Mouse (Mus musculus) intestine, embryonic 14.5 days (tissue): ENCODE results near the gene Diras1. TPM values are rescaled to one million over a fixed set of nuclear protein-coding genes. Genes with fewer than 3 reads are reported as not detected.

ENCODE experiments used
- ATAC-seq: fragments of 200-750 bp; cut with Nextera tagmentation; replicated peaks from 2 replicates; pipeline ENCODE4 v1.8.0; 2017; ENCODE audit warnings: low read depth, moderate number of reproducible peaks, moderate TSS enrichment, moderate library complexity; ENCODE audit not compliant: low FRiP score, low TSS enrichment
- DNase-seq: peaks from one replicate; pipeline ENCODE4 v3.0.0-alpha.2; 2018; ENCODE audit warnings: low spot score
- H3K27ac ChIP-seq: fragments of 300-500 bp; sonication (generic); 2 replicates; pipeline ENCODE4 v1.5.1; 2014; ENCODE audit warnings: low read depth, mild to moderate bottlenecking, control low read depth
- H3K27me3 ChIP-seq: fragments of 300-500 bp; sonication (generic); replicated peaks from 2 replicates; pipeline ENCODE4 v1.6.1; 2014; ENCODE audit warnings: low read length, control low read depth; ENCODE audit not compliant: control insufficient read depth, insufficient read depth
- H3K36me3 ChIP-seq: fragments of 300-500 bp; sonication (generic); 2 replicates; pipeline ENCODE4 v1.6.1; 2014; ENCODE audit warnings: low read length, control low read depth; ENCODE audit not compliant: control insufficient read depth, insufficient read depth
- H3K4me1 ChIP-seq: fragments of 300-500 bp; sonication (generic); replicated peaks from 2 replicates; pipeline ENCODE4 v1.6.1; 2014; ENCODE audit warnings: low read length, control low read depth, mixed read lengths; ENCODE audit not compliant: control insufficient read depth, insufficient read depth
- H3K4me2 ChIP-seq: fragments of 300-500 bp; sonication (generic); 2 replicates; pipeline ENCODE4 v1.6.1; 2014; ENCODE audit warnings: low read length
- H3K4me3 ChIP-seq: fragments of 300-500 bp; sonication (generic); 2 replicates; pipeline ENCODE4 v1.5.1; 2014; ENCODE audit warnings: low read depth, low read length, control low read depth, mixed read lengths
- H3K9ac ChIP-seq: fragments of 300-500 bp; sonication (generic); 2 replicates; pipeline ENCODE4 v1.6.1; 2014; ENCODE audit warnings: mild to moderate bottlenecking, low read length
- H3K9me3 ChIP-seq: fragments of 300-500 bp; sonication (generic); 2 replicates; pipeline ENCODE4 v1.6.1; 2016; ENCODE audit warnings: low read length, control low read depth; ENCODE audit not compliant: control insufficient read depth
- WGBS: fragments of 180-500 bp; shearing (Covaris S2); extraction: QIAGEN DNeasy Blood & Tissue Kit; methylation state at CpG from one replicate; pipeline ENCODE4 v1.1.7; 2014; 5-methylcytosine and 5-hydroxymethylcytosine counted together
- polyA plus RNA-seq: library from polyadenylated mRNA; unstranded; fragments of >200 nt; fragmentation: Nextera tagmentation; extraction: Ambion mirVana; gene quantifications from 2 replicates; pipeline ENCODE4 v1.2.1, GENCODE M21; 2014

Gene Diras1
- polyA plus RNA-seq, 1 experiment from 2014 or later, result 0.65 TPM

DNA sequence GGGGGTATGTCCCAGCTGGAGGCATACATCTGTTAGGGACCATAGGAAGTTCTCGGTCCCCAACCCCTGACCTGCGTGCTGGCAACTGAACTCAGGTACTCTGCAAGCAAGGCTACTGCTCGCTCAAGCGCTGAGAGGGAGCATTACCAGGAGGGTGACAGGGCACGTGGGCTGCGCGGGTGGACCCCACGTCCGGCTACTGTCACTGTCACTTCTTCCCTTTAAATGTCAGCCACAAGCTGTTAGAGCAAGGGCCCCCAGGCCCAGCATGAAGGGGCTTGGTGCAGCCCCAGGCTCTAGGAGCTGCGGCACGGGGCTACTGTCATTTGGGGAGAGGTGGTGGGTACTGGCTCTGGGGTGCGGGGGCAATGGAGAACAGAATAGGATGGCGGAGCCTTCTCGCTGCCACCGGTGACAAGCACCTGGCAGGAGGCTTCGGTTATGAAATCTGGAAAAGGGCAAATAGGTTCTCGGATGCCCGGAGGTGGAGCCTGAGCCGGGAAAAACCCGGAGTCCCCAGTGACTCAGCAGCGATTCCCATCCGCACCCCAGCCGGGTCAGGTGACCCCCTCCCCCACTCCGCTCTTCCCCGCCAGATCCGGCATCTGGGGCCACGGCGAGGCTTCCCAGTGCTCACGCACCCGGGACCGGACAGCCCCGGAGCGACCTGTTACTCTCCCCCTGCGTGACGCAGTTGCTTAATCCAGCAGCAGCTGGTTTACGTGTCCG lies 40.1 kb downstream of the Diras1 start:
- DNase-seq, result no peak
- peaks cover 27% of the 10 kb centered on the region for H3K27me3 ChIP-seq
- H3K36me3 ChIP-seq, result no peaks in the 10 kb centered on the region
- no peak overlapping the region for H3K27ac ChIP-seq
- no peak for ATAC-seq
- H3K9ac ChIP-seq, result 0 out of 2 replicates have a peak overlapping the region, but pooled peaks have one; percentile 18
- 15% methylated on average over 31 of the region's 37 CpGs for WGBS
- no peaks in the 10 kb centered on the region for H3K9me3 ChIP-seq
- peak overlapping the region; percentile 25 for H3K4me3 ChIP-seq
- peaks cover 8% of the 10 kb centered on the region; the same call in 1 of the 2 replicates for H3K4me1 ChIP-seq
- peak overlapping the region; percentile 53 for H3K4me2 ChIP-seq

DNA sequence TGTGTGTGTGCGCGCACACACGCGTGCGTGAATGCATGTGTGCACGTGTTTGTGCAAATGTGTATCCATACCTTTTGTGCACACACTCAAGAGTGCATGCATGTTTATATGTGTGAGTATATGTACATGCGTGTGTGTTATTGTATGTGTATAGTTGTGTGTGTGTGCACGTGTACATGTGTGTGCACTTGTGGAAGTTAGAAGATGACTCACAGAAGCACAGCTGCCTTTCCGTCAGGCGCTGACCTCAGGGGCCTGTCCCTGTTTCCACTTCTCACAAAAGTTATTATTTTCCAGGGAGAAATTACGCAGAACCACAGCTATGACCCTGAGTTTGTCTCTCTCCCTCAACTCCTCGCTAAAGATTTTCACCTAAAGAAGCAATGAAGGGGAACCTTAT lies 41.2 kb downstream of the Diras1 start:
- H3K27me3 ChIP-seq, result peaks cover 27% of the 10 kb centered on the region
- ATAC-seq (no peak), DNase-seq (no peak)
- no peak overlapping the region for H3K9ac ChIP-seq
- no peak overlapping the region for H3K4me2 ChIP-seq
- H3K9me3 ChIP-seq, result no peaks in the 10 kb centered on the region
- no peak overlapping the region for H3K27ac ChIP-seq
- 87% methylated on average over 12 of the region's 12 CpGs for WGBS
- no peaks in the 10 kb centered on the region for H3K36me3 ChIP-seq
- no peak overlapping the region for H3K4me3 ChIP-seq
- peaks cover 8% of the 10 kb centered on the region; the same call in 1 of the 2 replicates for H3K4me1 ChIP-seq

DNA sequence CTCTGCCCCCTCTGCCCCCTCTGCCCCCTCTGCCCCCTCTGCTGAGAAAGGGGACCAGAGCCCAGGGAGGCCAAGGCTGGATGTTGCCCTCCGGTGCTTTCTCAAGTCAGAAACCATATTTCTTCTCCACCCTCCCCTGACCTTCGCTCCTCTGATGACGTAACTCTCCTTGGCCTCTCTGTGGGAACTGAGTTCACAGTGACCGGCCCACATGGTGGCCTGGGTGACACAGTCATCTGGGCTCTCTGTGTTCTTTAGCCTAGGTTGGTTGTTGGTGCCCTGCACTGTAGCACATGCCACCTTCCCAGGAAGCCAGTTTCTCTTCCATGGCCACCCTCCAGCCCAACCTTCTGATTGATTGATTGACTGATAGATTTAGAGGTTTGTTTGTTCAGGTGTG lies 43.1 kb downstream of the Diras1 start:
- no peaks in the 10 kb centered on the region for H3K36me3 ChIP-seq
- peaks cover 4% of the 10 kb centered on the region; the same call in 1 of the 2 replicates for H3K4me1 ChIP-seq
- no peak overlapping the region for H3K27ac ChIP-seq
- no peaks in the 10 kb centered on the region for H3K9me3 ChIP-seq
- 56% methylated on average over 4 of the region's 4 CpGs for WGBS
- H3K4me3 ChIP-seq, result no peak overlapping the region
- H3K9ac ChIP-seq, result no peak overlapping the region
- DNase-seq (no peak), ATAC-seq (no peak)
- peaks cover 24% of the 10 kb centered on the region for H3K27me3 ChIP-seq
- no peak overlapping the region for H3K4me2 ChIP-seq

DNA sequence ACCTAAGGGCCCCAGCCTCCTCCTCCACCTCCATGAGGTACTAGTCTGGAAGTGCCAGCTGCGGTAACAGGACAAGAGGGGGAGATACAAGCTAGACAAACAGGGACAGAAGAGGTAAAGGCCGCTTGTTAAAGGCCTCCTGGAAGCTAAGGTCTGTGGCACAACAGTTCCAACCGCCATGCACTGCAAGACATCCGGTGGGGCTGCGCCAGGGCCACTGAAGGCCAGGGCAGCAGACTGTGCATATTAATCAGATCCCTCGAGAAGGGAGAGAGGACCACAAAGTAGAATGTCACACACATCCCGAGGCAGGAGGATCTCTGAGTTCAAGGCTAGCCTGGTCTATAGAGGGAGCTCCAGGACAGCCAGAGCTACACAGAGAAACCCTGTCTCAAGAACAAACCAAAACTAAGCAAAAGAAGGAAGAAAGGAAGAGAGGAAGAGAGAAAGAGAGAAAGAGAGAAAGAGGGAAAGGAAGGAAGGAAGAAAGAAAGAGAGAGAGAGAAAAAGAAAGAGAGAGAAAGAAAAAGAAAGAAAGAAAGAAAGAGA lies 43.8 kb downstream of the Diras1 start:
- H3K36me3 ChIP-seq, result no peaks in the 10 kb centered on the region
- no peak overlapping the region for H3K4me3 ChIP-seq
- peaks cover 24% of the 10 kb centered on the region for H3K27me3 ChIP-seq
- H3K4me1 ChIP-seq, result peaks cover 4% of the 10 kb centered on the region; the same call in 1 of the 2 replicates
- DNase-seq (no peak), ATAC-seq (no peak)
- H3K9me3 ChIP-seq, result no peaks in the 10 kb centered on the region
- no peak overlapping the region for H3K9ac ChIP-seq
- no peak overlapping the region for H3K27ac ChIP-seq
- 62% methylated on average over 7 of the region's 7 CpGs for WGBS
- no peak overlapping the region for H3K4me2 ChIP-seq

DNA sequence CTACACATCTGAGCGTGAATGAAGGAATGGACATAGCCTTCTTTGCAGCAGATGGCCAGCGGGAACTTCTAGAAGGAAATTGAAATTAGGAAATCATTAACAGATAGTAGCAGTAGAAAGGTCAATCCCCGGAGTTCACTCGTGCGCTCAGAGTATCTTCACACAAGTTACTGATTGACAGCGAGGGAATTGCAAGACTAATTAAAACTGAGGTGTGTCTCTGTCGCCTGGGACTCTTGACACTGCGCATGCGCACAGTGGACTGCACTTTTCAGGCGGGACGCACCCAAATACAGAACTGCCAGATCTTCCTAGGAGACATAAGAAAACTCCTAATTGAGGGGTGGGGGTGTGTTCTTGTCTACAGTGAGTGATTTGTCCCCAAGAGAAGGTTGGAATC lies 50.0 kb downstream of the Diras1 start:
- H3K9ac ChIP-seq, result no peak overlapping the region
- DNase-seq (peak; percentile 71), ATAC-seq (peak; percentile 62; the same call in 1 of the 2 replicates)
- H3K27me3 ChIP-seq, result no peaks in the 10 kb centered on the region
- no peak overlapping the region; the same call in 1 of the 2 replicates for H3K27ac ChIP-seq
- peaks cover 22% of the 10 kb centered on the region for H3K4me1 ChIP-seq
- no peaks in the 10 kb centered on the region for H3K36me3 ChIP-seq
- 74% methylated on average over 11 of the region's 11 CpGs for WGBS
- peaks cover 4% of the 10 kb centered on the region; the same call in 1 of the 2 replicates for H3K9me3 ChIP-seq
- no peak overlapping the region for H3K4me3 ChIP-seq
- H3K4me2 ChIP-seq, result no peak overlapping the region

DNA sequence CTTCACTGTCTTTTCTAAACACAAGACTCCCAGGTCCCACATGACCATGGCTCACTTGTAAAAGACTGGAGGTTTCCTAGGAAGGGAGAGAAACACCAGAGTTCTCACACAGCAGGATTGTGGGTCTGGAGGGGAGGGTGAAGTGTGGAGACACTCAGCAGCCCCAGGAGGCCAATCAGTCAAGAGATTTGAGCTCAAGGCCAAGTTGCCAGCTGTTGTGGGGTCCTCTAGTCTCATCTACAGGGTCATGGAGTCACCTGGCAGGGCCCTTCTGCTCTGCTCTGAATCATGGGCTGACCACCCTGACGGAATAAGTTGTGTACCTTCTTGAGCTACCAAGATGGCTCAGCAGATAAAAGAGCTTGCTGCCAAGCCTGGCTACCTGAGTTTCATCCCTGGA lies 51.7 kb downstream of the Diras1 start:
- WGBS, result 79% methylated on average over 1 of the region's 1 CpGs
- no peak for ATAC-seq
- H3K9me3 ChIP-seq, result peaks cover 4% of the 10 kb centered on the region; the same call in 1 of the 2 replicates

DNA sequence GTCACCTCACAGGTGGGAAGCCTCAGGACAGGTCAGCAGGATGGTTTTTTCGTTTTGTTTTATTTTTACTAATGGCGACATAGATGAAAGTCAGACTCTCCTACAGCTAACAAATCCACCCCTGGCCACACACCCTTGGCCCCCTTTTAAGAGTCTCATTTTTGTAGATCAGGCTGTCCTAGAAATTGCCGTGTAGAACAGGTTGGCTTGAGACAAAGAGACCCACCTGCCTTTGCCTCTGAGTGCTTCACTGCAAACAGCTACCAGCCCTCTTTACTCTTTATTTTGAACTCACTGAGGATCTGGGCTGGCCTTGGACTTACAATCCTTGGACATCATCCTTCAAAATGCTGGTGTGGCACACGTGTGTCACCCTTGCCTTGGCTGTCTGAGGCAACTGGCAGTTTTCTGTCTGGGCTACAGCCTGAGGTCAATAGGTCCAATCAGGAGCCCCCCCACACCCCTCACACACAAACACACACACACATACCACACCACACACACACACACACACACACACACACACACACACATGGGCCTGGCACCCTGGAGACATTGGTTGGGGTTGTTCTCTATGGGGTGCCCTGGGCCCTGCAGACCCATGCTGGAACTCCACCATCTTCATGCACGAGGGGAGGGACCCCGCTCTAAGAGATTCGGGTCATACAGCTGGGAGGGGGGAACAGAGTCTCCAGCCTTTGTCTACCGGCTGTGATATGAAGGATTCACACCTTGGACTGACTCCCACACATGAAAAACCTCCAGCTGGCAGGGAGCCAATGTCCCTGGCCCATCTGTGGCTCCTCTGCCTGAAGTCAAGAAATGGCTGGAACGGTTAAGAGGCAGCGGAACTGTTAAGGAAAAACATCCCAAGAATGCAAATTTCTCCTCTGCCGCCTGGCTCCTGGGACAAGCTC lies 53.1 kb downstream of the Diras1 start:
- no peaks in the 10 kb centered on the region for H3K27me3 ChIP-seq
- H3K27ac ChIP-seq, result peak overlapping the region; percentile 30; the same call in 1 of the 2 replicates
- no peaks in the 10 kb centered on the region for H3K36me3 ChIP-seq
- no peak overlapping the region for H3K9ac ChIP-seq
- no peak overlapping the region for H3K4me2 ChIP-seq
- DNase-seq, result no peak
- WGBS, result 39% methylated on average over 11 of the region's 11 CpGs
- no peak for ATAC-seq
- H3K9me3 ChIP-seq, result peaks cover 4% of the 10 kb centered on the region; the same call in 1 of the 2 replicates
- peaks cover 24% of the 10 kb centered on the region for H3K4me1 ChIP-seq
- H3K4me3 ChIP-seq, result no peak overlapping the region

More for the DNA sequence above, 51.7 kb downstream of the Diras1 start:
- no peaks in the 10 kb centered on the region for H3K36me3 ChIP-seq
- H3K27ac ChIP-seq, result no peak overlapping the region
- H3K4me3 ChIP-seq, result no peak overlapping the region
- peaks cover 22% of the 10 kb centered on the region for H3K4me1 ChIP-seq
- H3K4me2 ChIP-seq, result no peak overlapping the region
- no peak overlapping the region for H3K9ac ChIP-seq
- no peak for DNase-seq
- H3K27me3 ChIP-seq, result no peaks in the 10 kb centered on the region

DNA sequence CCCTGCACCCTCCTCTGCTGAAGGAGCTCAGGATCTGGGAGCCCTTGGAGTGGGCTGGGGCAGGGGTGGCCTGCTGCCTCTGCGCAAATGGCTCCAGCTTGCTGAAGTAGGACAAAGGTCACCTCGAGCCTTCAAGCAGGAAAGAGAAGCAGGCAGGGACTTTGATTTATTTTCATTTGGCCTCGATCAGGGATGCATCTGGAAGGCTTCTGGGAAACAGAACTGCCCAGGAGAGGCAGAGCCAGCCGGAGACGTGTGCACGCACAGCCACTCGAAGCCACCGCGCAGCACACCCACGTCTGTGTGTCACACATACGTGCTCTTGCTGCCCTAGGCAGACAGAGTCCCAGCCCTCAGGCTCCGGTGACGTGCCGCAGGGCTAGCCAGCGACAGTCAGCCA lies 53.9 kb downstream of the Diras1 start:
- H3K4me2 ChIP-seq, result no peak overlapping the region
- 48% methylated on average over 15 of the region's 15 CpGs for WGBS
- H3K27me3 ChIP-seq, result no peaks in the 10 kb centered on the region
- peaks cover 32% of the 10 kb centered on the region for H3K4me1 ChIP-seq
- ATAC-seq, result 0 out of 2 replicates have a peak, but pooled peaks have one; percentile 20
- no peak overlapping the region for H3K4me3 ChIP-seq
- peak overlapping the region; percentile 30; the same call in 1 of the 2 replicates for H3K27ac ChIP-seq
- H3K9ac ChIP-seq, result no peak overlapping the region
- H3K9me3 ChIP-seq, result peaks cover 4% of the 10 kb centered on the region; the same call in 1 of the 2 replicates
- DNase-seq, result no peak
- H3K36me3 ChIP-seq, result no peaks in the 10 kb centered on the region
